Mouse (Mus musculus) testis, adult 2 months (tissue): ENCODE measurements around the gene Anxa6. TPM values are rescaled to one million over a fixed set of nuclear protein-coding genes. Genes with fewer than 3 reads are reported as not detected.

Experiments
- H3K27ac ChIP-seq: fragments of 200-500 bp; 2 replicates; pipeline ENCODE4 v1.5.1; 2012; ENCODE audit warnings: low read depth, low read length; ENCODE audit not compliant: control insufficient read depth, insufficient read depth
- H3K27me3 ChIP-seq: fragments of 200-500 bp; 2 replicates; pipeline ENCODE4 v1.6.1; 2012; ENCODE audit warnings: mild to moderate bottlenecking, low read length, moderate library complexity; ENCODE audit not compliant: control insufficient read depth, insufficient read depth
- H3K36me3 ChIP-seq: fragments of 200-500 bp; 2 replicates; pipeline ENCODE4 v1.6.1; 2012; ENCODE audit warnings: mild to moderate bottlenecking, low read length; ENCODE audit not compliant: control insufficient read depth, insufficient read depth
- H3K4me1 ChIP-seq: fragments of 200-500 bp; 2 replicates; pipeline ENCODE4 v1.6.1; 2012; ENCODE audit warnings: low read length; ENCODE audit not compliant: control insufficient read depth, insufficient read depth
- H3K4me3 ChIP-seq: fragments of 200-500 bp; 2 replicates; pipeline ENCODE4 v1.5.1; 2012; ENCODE audit warnings: low read depth, mild to moderate bottlenecking, low read length, moderate library complexity, mixed read lengths; ENCODE audit not compliant: control insufficient read depth
- CTCF ChIP-seq: fragments of 200-500 bp; IDR thresholded peaks from 2 replicates; pipeline ENCODE4 v1.5.1; 2012; ENCODE audit warnings: low read depth, mild to moderate bottlenecking, inconsistent platforms, low read length, moderate library complexity; ENCODE audit not compliant: control insufficient read depth, insufficient read depth, insufficient replicate concordance
- POLR2A ChIP-seq: fragments of 200-500 bp; IDR thresholded peaks from 2 replicates; pipeline ENCODE4 v1.6.1; 2012; ENCODE audit warnings: low read depth, mild to moderate bottlenecking, inconsistent platforms, low read length, moderate library complexity; ENCODE audit not compliant: control insufficient read depth
- polyA plus RNA-seq: library from polyadenylated mRNA; depleted of rRNA; stranded (reverse); fragments of >200 nt; gene quantifications from 2 replicates; pipeline ENCODE4 v1.2.3, GENCODE M21; 2012

Gene Anxa6
- polyA plus RNA-seq, 1 experiment: 4.9 TPM

DNA sequence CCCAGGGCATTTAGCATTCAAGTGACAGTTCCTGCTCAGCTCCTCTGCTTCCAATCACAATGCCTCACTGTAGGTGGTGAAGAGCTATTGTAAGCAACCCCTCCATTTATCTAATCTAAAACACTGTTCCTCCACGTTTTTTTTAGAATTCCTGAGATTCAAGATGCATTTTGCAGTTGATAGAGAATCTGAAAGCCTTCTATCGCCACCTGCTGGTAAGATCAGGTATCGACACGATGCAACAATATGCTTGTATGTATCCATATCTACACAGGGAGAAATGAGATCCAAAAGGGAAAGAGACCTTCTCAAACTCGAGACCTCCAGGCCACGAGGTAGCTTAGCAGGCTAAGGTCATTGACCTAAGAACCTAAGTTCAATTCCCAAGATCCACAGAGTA, 49.2 kb downstream of the Anxa6 start:
- Histone ChIP-seq H3K27ac (no peak overlapping the region; the same call in 1 of the 2 replicates), H3K36me3 (no peaks in the 10 kb centered on the region), H3K27me3 (no peaks in the 10 kb centered on the region), H3K4me3 (no peak overlapping the region), H3K4me1 (no peaks in the 10 kb centered on the region)
- TF ChIP-seq CTCF (peak; percentile 21; the same call in 1 of the 2 replicates), POLR2A (no peak)

DNA sequence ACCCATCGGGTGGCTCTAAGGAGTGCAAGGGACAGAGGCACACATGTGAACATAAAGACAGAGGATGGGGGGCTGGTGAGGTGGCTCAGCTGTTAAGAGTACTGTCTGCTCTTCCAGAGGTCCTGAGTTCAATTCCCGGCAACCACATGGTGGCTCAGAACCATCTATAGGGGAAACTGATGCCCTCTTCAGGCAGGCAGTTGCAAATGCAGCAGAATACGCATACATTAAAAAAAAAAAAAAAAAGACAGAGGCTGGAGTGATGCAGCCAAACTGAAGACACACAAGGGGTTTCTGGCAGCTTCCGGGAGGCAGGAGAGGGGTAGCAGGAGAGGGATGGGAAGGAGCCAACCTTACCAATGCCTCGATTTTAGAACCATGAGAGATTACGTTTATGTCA, 50.7 kb downstream of the Anxa6 start:
- H3K27me3 ChIP-seq: no peaks in the 10 kb centered on the region
- H3K4me3 ChIP-seq: no peak overlapping the region
- no peaks in the 10 kb centered on the region for H3K4me1 ChIP-seq
- H3K27ac ChIP-seq: no peak overlapping the region
- no peaks in the 10 kb centered on the region for H3K36me3 ChIP-seq
- TF ChIP-seq CTCF (no peak), POLR2A (no peak)

DNA sequence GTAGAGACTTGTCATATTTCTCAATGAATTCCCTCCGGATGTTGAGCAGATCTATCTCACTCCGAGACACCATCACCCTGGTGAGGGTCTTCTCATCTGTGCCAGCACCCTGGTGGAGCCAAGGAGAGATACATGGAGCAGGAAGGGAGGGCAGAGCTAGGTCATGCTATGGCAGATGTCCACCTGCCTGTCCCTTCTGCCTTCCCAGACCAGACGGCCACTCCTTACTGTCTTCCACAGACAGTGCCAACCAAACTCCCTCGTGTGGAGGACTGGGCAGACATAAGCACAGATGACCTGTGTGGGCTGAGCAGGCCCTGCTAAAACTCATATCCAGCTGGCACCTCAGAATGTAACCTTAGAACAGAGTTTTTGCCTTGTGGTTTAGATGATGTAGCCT, 51.6 kb downstream of the Anxa6 start:
- Histone ChIP-seq H3K36me3 (no peaks in the 10 kb centered on the region), H3K27ac (no peak overlapping the region), H3K4me3 (no peak overlapping the region), H3K4me1 (no peaks in the 10 kb centered on the region), H3K27me3 (no peaks in the 10 kb centered on the region)
- TF ChIP-seq CTCF (no peak), POLR2A (no peak)

DNA sequence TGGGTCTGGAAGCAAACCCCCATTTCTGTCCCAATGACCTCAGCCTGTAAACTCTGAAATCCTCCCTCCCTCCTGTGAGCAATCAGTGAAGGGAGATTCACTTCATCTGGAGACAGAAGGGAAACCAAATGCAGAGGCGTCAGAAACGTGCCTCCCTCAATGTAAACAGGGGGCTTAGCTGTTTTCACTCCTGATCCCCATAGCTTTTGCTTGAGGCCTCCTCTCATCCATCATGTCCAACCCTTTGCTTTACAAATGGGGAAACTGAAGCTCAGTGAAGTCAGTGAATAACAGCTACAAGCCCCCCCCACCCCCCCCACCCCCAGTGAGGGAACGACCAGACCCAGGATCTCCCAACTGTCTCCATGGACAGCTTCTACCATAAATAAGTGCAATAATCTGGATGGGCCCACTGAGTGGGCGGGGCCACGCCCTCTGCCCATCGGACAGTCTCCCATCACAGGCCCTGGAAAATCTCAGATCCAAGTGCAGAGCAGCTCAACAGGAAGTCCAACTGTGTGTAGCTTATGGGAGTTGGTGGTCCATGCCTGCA, 55.8 kb downstream of the Anxa6 start:
- no peak for TF ChIP-seq CTCF
- no peak for TF ChIP-seq POLR2A
- H3K27ac ChIP-seq: no peak overlapping the region
- H3K36me3 ChIP-seq: no peaks in the 10 kb centered on the region
- no peaks in the 10 kb centered on the region for H3K27me3 ChIP-seq
- H3K4me3 ChIP-seq: no peak overlapping the region
- H3K4me1 ChIP-seq: no peaks in the 10 kb centered on the region

DNA sequence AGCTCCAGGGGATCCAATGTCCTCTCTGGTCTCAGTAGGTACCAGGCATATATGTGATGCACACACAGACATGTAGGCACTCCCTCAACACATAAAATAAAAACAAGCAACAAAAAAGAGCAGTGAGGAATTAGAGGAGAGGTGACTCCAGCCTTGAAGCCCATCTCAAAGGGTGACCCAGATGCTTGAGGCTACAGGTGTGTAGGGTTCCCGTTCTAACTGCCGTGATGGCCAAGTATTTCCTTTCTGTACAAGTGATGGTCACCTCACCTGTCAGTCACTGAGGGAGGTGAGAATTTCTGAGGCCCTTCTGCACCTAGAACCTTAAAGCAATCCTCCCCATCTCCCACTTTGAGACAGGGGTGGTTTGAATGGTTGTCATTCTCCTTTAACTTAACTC, 56.9 kb downstream of the Anxa6 start:
- TF ChIP-seq POLR2A (no peak), CTCF (no peak)
- Histone ChIP-seq H3K27me3 (no peaks in the 10 kb centered on the region), H3K4me1 (no peaks in the 10 kb centered on the region), H3K4me3 (no peak overlapping the region), H3K36me3 (no peaks in the 10 kb centered on the region), H3K27ac (no peak overlapping the region)

- Histone ChIP-seq H3K27me3 (no peaks in the 10 kb centered on the region), H3K36me3 (no peaks in the 10 kb centered on the region)
- no peak for TF ChIP-seq CTCF
- no peak for TF ChIP-seq POLR2A
Measured at GRCm38 (mm10) chr11:54975756-54976155, 57.5 kb downstream of the Anxa6 start.

DNA sequence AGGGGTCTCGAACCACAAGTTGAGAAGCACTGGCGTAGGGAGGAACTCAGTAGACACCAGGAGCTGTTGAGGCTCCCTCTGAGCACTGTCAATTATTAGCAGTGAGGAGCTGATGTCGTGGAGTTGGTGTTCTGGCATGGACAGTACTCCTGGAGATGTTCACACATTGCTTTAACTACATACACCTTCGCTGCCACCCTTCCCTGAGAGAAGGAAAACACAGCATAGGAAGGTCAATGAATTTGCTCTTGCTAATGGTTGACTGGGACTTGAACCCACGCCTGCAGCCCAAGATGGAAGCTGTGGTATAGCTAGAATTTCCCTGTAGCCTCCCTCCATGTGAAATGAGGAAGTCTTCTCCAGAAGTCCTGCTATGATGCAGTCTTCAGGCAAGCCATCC, 57.9 kb downstream of the Anxa6 start:
- Histone ChIP-seq H3K4me3 (no peak overlapping the region), H3K27me3 (no peaks in the 10 kb centered on the region), H3K36me3 (no peaks in the 10 kb centered on the region), H3K4me1 (no peaks in the 10 kb centered on the region), H3K27ac (no peak overlapping the region)
- TF ChIP-seq CTCF: no peak
- TF ChIP-seq POLR2A: no peak

More at GRCm38 (mm10) chr11:54975756-54976155, 57.5 kb downstream of the Anxa6 start:
- Histone ChIP-seq H3K4me3 (no peak overlapping the region), H3K27ac (no peak overlapping the region), H3K4me1 (no peaks in the 10 kb centered on the region)

- no peaks in the 10 kb centered on the region for H3K36me3 ChIP-seq
- no peaks in the 10 kb centered on the region for H3K4me1 ChIP-seq
- no peak overlapping the region for H3K27ac ChIP-seq
- TF ChIP-seq POLR2A (no peak), CTCF (no peak)
- no peak overlapping the region for H3K4me3 ChIP-seq
- H3K27me3 ChIP-seq: no peaks in the 10 kb centered on the region
Measured at GRCm38 (mm10) chr11:54974639-54975038, 58.6 kb downstream of the Anxa6 start.
